Mouse (Mus musculus) cerebellum, postnatal 36 days (tissue): Measurements from ENCODE around the gene Bhmt.
"Not testable (repeated sequence)": the region's sequence is repeated elsewhere in the genome, so short reads cannot be mapped to it uniquely, and the experiment has no call there.

ENCODE experiments used
- DNase-seq, 2 experiments: peaks; one replicate each; pipeline ENCODE4 v3.0.0; 2021 to 2022; ENCODE audit warnings: mixed read lengths in 2 of 2

Gene Bhmt

DNA sequence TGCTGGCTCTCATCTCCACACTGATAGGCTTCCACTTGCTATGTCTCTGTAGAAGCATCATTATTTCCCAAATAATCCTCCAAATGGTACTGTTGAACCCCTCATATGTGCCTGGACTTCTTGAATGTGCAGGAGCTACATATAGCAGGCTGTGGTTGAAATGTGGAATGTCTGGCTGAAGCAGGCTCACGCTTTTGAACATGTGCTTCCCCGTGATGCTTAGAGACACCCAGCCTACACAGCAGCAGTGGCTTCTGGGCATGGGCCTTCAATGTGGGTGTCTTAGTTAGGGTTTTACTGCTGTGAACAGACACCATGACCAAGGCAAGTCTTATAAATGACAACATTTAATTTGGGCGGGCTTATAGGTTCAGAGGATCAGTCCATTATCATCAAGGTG is 30.1 kb downstream of the Bhmt start:
- no peak for DNase-seq

DNA sequence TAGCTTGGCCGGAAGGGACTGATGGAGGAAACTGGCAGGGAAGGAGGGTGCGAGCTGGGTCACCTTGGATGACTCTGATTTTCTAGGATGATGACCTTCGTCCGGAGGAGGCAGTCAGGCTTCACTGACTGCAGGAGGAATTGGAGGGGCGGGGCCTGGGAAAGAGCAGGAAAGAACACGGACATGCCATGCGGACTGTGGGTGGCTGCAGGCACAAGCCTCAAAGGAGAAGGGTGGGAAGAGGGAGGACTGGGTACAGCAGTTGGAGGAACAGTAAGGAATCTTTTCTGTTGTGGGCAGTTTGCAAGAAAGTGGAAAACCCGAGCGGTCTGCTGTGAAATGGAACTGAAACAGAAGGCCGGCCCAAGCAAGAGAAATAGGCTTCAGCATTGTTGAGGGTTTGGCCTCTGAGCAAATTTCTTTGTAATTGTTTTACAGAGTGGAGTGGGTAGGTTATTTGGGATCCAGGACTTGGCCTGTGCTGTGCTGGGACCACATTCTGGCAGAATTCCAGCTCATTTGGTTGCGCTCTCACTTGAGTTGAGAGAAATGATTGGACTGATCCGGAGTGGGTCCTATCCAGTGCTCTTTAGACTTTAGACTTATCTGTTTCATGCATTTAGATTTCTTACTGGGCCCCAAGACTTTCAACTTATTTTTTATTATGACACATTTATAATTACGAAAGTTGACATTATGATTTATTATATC is 30.7 kb downstream of the Bhmt start:
- no peak for DNase-seq

DNA sequence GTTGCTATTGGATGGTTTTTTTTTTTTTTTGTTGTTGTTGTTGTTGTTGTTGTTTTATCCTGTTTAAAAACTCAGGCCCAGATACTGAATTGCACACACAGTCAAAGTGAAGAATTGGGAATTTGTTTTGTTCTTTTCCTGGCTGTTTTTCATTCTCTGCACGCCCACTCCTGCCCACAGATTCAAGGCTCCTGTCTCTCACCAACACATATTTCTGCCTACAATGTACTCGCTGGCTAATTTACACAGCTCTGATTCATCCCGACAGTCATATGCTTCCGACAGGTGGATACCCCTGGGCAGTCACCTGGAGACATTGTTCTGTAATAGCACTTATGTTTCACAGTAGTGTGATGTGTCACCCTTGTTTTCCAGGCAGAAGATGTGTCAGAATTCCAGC is 33.1 kb downstream of the Bhmt start:
- DNase-seq, result no peak

DNA sequence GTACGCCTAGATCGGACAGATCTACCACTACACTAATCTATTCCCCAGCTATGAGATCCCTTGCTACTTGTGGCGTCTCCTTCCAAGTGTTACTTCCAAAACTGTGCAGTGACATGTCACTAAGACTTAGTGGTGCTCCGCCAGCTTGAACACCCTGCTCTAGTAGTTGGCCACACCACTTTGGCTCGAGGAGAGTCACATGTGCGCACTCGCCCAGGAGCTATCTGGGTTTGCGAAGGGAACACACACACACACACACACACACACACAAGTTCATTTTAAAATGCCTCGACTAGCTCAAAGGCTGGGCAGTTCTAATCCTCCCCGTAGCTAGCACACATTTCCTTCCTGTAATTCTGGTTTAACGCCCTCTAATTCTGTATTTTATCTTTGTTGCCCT is 36.2 kb downstream of the Bhmt start:
- DNase-seq, result no peak

DNA sequence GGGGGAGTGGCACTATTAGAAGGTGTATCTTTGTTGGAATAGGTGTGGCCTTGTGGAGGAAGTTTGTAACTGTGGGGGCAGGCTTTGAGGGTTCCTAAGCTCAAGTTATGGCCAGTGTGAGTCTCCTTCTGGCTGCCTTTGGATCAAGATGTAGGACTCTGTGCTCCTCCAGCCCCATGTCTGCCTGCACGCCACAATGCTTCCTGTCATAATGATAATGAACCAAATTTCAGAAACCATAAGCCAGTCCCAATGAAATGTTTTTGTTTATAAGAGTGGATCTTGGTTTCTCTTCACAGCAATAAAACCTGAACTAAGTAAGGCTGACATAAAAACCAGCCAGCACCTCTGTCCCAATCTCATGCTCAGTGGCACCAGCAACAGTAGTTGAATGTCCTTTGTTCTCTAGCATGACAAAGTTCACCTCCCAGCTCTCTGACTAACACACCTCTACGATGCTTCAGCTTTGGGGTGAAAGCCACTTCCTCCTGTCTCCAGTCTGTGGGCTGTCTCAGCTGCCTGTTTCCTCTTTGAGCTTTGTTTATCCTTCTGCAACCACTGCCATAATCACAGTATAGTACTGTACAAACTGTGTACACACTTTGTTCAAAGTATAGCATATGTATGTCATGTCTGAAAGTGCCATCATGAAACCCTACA is 44.6 kb downstream of the Bhmt start:
- DNase-seq, result no peak

DNA sequence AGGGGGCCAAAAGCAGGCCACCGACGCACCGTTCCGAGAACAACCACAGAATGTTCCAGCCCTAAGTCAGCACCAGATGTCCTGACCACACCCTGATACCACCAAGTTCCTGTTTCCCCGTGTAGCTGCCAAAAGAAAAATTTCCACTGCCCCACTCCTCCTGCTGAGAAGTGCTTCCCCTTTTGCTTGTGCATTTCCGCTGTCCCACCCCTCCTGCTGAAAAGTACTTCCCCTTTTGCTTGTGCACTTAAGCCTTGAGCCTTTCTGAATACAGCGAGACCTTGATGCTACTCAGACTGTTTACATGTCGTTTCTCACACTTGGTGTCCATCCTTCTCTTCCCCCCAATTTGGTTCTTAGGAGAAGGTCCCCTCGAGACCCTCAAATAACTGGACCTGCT is 55.2 kb downstream of the Bhmt start:
- DNase-seq, result not testable (repeated sequence)

DNA sequence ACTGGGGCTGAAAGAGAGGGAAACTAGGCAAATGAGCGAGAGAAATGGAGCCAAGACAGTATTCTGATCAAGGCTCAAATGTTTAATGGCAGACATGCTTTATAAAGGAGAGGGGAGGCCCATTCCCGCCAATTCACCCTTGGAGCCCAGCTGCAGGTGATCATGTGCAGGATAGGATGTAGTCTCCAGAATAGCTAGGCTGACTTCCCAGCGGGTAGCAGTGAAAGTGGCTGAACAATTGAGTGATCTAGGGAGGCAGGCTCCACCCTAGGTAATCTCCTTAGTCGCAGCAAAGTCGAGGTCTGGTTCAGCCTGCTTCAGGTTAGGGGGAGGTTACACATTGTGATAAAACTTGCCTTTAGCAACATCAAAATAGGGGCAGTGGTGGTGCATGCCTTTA is 57.3 kb downstream of the Bhmt start:
- no peak for DNase-seq

DNA sequence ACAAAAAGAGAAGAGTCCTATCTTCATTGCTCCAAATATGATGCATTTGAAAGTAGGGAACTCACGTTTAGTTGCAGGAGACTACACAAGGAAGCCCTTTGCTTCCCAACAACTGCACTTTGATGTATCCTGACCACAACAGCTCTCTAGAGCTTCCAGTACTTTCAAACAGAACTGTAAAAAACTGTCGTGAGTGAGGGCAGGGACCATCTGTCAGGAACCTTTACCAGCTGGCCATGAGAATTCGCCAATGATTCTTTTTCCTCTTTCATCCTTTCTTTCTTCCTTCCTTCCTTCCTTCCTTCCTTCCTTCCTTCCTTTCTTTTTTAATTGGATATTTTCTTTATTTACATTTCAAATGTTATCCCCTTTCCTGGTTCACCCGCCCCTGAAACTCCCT is 68.1 kb downstream of the Bhmt start:
- DNase-seq, result peak; percentile 48 to 51
